Mouse (Mus musculus): ENCODE results near the gene Hspa12b.

Hspa12b gene

DNA sequence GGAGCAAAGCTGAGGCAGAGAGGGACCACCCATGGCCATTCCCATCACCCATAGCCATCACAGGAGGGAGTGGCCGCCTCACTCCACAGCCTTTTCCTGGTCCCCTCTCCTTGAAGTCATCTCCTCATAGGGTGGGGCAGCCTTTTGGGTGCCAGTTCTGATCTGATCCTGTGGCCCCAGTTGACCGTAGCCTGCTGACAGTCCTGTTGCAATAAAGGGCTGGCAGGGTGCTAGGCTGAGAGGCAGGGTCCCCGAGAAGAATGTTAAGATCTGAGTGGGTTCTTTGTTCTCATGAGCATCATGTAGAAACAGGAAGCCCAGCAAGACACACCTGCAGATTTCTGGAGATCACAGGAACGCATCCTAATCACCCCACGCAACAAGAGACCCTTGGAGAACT lies 1.1 kb downstream of the Hspa12b start:
- in situ Hi-C loops (cut with MboI, MseI) = no loop called here

DNA sequence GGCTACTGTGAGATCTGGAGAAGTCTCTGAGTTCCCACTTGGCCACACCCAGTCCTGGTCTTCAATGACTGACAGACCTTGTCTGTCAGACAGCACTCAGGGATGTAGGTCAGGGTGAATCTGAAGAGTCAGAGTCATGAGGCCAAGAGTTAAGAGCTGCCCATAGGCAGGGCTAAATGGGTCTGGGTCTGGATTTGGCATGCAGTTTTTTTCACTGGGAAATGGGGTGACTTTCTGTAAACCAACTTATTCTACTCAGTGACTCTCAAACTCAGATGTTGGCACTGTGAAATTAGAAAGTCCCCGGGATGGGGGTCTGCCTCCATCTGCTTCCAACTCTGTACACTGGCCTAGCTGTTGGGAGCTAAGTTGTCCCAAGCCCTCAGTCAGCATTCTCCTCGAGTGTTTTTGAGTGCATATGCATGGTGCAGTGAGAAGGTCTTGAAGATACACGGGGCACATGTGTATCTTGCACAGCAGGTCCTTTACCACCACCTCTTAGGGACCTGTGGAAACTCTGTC lies 1.6 kb downstream of the Hspa12b start:
- in situ Hi-C loops (cut with MboI, MseI) = no loop called here

DNA sequence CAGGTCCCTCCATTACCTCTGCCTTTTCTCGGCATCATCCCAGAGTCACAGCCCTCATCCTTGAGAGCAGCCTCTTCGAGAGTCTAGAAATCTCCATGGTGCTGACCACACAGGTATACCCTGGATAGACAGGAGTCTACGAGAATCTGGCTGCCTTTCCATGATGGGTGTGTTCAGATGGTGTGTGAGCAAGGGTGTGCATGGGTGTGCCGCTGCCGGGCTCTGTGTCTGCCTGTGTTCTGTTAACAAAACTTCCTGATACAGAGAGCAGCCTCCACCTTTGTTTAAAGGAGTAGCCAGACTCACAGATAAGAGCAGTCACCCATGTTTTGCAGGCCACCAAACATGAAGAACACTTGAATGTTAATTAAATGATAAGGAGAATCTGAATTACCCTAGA lies 2.8 kb downstream of the Hspa12b start:
- in situ Hi-C loops (cut with MboI, MseI) = no loop called here

DNA sequence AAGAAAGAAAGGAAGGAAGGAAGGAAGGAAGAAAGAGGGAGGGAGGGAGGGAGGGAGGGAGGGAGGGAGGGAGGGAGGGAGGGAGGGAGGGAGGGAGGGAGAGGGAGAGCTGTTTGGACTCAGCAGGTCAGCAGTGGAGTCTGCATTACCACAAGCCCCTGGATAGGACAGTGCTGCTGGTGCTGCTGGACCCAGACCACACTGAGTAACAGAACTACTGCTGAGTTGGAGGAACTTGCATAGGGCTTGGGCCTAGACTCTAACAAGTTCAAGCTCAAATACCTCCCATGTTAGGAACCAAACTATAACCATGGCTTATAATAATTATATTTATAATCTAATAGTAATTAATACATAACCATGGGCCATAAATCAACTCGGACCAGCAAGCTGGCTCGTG lies 3.8 kb downstream of the Hspa12b start:
- in situ Hi-C loops (cut with MboI, MseI) = no loop called here

DNA sequence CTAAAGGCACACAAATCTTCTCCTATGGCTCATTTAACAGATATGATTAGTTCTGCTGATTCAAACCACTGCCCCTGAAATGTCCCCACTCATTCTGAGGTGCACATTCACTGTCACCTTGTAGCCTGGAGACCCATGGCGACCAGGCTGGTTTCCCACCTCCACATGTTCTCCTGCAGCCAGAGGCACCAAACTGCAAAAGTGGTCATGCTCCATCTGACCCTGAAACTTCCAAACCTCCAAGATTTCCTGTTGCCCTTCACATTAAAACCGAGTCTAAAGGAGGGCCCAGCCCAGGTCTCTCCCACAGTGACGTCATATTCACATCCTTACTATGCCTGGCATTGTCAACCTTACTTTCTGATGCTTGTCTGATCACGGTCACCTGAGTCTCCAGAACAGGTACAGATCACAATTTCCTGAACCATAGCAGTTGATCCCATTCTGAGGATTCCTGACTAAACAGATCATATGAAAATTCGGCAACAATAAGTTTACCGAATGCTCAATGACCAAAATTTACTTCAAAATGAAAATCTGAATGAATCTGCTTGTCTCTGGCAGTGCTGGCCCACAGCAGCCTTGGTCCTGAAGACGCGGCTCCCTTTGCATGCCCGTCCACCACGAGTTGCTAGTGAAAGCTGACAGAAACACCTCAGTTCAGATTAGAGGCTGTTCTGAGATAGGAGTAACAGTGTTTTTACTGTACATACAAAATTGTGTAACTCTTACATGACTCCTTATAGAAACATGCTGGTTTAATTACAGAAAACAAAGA lies 5.2 kb downstream of the Hspa12b start:
- in situ Hi-C loops (cut with MboI, MseI) = no loop called here

DNA sequence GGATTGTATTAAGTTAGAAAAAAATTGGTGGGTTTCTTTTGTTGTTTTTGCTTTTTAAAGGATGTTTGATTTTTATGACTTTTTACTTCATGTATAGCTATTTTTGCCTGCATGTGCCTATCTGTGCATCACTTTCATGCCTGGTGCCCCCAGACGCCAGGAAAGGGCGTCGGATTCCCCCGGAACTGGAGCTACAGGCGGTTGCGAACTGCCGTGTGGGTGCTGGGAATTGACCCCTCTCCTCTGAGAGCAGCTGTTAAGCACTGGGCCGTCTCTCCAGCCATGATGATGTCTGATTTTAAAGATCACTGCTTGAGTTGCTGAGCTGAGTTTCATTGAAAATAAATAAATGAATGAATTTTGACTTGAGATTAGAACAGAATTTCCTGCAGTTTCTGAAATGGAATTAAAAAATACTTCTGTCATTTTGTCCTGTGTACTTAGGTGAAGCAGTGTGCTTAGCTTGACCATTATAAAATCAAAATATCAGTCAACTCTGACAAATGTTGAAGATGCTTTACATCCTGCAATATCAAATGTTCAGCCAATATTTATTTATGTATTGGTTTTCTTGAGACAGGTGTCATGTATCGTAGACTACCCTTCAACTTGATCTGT lies 6.0 kb downstream of the Hspa12b start, which contains the start of gene Gm11037:
Gene Gm11037 (plus strand): TSS at position 568 of the 618 bp plus-strand sequence.
- in situ Hi-C loops (cut with MboI, MseI) = no loop called here

DNA sequence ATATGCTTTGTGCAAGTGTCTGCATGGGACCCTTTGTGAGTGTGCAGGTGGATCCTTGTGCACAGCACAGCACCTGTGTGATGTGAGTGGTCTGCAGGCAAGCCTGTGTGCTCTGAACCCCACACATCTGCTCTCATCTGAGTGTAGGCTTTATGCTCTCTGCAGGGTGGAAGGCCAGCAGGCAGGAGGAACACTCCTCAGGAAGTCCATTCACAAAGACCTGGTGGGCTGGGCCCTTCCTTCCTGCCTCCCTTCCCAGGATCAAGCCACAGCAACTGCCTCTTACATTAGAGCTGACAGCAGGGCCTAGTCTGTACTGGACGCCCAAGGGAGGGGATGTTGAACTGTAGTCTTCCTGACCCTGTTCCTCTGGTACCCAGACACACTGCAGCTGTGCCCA lies 7.3 kb downstream of the Hspa12b start:
- in situ Hi-C loops (cut with MboI, MseI) = no loop called here

DNA sequence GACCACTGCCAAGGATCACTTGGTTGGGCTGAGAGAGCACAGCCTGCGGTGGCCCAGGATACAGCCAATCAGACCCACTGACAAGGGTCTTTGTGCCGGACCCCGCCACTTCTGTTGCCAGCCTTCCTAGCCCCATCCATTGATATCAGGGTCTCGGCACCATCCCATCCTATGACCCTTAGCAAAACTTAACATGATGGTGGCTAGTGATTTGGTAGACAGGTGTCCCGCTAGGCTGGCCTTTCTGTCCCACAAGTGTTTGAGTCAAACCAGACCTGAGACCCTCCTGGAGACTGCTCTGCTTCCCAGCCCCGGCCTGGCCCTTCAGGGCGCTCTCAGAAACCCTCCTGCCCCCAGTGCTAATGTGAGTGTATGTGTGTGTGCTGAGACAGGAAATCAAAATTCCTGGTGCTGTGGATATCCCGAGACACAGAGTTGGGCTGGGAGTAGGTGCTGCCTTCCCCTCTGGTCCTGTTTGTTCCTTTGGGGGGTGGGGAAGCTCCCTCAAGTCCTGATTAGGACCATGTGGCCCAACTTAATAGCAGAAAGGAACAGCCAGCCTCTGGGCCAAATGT lies 7.8 kb downstream of the Hspa12b start:
- in situ Hi-C loops (cut with MboI, MseI) = no loop called here

DNA sequence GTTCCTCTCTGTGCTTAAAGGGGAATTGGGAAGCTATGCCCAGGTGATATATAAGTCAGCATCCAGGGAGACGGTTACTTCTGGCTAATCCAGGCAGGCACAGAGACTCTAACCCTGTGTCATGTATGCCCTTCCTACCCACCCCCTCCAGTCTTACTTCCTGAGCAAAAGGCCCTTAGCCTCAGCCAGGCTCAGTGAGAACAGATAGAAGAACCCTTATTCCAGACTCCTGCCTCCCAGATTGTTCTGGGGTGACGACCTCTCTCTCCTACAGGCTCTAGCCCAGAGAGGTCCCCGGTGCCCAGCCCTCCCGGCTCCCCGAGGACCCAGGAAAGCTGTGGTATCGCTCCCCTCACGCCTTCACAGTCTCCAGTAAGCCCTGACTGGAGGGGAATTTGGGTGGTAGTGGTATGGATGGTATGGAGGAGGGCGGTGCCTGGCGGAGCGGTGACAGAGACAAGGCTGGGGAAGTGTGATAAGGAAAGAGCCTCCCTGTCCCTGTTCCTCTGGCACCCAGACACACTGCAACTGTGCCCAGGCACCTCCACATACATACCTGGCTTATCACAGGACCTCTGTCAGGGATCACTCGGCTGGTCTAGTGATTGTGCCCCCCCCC lies 8.6 kb downstream of the Hspa12b start:
- in situ Hi-C loops (cut with MboI, MseI) = no loop called here

DNA sequence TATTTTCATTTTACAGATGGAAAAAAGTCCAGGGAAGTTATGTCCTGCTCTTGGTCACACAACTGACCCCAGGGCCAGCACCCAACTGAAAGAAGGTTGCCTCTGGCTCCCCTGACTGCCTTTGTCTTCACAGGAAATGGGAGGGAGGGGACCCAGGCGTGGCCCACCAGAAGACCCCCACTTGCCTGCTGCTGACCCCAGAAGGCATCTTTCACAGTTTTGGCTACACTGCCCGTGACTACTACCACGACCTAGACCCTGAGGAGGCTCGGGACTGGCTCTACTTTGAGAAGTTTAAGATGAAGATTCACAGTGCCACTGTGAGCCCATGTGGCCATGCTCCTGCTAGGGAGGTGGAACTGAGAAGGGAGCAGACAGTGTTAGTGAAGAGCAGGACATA lies 11.2 kb downstream of the Hspa12b start:
- in situ Hi-C loops (cut with MboI, MseI) = no loop called here

DNA sequence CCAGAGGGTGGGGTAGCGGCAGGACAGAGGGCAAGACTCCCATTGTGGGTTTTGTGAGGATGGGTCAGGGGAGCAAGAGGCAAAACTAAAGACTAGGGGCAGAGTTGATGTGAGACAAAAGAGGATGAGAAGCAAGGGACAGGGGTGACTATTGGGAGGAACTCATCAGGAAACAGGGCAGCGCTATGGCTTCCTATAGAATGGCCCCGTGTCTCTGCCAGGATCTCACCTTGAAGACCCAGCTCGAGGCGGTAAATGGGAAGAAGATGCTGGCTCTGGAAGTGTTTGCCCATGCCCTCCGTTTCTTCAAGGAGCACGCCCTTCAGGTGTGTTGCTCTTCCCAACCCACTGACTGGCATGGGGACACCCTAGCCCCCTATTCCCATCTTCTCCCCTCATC lies 11.7 kb downstream of the Hspa12b start:
- in situ Hi-C loops (cut with MboI, MseI) = no loop called here

DNA sequence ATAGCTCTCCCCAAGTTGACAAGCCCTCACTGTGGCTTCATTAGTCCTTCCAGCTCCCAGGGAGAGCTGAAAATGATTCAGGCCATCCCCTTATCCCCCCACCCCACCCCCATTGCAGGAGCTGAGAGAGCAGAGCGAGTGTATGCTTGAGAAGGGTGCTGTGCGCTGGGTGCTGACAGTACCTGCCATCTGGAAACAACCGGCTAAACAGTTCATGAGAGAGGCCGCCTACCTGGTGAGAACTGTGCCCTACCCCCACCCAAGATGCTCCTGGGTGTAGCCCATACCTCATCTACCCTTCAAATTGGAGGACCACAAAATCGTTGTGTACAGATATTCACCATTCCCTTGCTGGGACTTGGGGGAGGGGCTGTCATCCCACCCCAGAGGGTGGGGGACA lies 12.2 kb downstream of the Hspa12b start:
- in situ Hi-C loops (cut with MboI, MseI) = no loop called here

DNA sequence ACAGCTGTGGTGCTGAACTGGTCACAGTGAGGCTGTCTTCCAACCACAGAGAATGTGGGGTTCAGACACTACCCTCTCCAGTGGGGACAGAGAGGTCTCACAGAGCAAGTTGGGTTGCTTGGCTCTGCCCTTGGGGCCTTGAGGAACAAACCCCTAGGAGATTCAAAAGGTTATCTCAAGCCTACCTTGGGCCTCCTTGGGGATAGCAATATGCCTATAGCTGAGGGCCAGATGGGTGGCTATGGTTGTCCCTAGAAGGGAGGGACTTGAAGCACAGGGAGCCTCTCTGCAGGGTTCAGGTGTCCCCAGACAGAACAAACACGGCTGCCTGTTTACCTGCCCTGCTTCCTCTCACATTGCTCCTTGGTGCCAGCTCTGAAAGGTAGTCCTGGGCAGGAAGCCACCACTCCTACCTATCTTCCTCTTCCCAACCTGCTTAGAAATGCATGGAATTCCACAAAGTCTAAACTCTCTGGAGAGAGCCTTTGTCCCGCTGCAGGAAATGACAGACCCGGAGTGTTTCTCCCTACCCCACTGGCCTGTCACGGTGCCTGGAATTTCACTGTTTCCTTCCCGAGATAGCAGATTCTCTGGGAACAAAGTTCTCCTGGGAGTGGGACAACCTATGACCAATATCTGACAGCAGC lies 12.9 kb downstream of the Hspa12b start:
- in situ Hi-C loops (cut with MboI, MseI) = no loop called here

DNA sequence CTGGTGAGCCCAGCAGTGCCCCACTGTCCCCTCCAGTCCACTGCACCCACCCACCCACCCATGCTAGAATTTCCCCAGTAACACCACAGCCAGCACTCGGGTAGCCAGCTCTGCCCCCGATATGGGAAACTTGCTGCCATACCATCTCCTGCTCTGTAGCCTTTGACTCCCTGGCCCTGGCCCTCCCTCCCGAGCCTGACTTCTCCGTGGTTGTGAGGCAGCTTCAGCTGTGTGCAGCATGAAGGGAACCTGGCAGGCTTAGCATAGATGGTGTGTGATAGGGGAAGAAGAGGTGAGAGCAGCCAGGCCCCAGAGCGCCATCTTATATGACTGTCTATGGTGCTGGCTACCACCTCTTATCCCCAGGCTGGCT lies 13.4 kb downstream of the Hspa12b start:
- in situ Hi-C loops (cut with MboI, MseI) = no loop called here

DNA sequence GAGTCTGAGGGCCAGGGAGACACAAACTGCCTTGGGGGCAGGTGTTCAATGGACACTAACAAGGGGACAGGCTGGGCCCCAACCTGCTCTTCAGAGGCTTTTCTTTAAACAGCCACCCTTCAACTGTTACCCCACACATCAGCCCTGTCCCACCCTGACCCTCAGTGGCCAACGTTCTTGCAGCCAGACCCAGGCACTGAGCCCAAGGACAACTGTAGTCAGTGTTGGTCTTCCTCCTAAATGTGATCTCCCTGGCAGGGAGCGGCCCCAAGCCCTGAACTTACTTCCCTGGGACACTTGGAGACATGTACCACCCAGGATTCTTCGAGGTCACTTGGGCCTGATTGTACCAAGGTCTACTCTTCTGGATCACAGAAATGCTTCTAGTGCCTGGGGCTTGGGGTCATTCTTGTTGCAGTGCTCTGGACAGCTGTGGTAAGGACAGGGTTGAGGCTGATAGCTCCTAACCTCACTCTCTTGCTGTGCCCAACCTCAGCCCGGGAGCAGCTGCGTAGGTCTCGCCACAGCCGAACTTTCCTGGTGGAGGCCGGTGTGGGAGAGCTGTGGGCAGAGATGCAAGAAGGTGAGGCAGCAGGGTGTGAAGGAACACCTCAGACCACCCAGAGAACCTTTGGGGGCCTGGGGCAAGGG lies 14.4 kb downstream of the Hspa12b start:
- in situ Hi-C loops (cut with MboI, MseI) = no loop called here

DNA sequence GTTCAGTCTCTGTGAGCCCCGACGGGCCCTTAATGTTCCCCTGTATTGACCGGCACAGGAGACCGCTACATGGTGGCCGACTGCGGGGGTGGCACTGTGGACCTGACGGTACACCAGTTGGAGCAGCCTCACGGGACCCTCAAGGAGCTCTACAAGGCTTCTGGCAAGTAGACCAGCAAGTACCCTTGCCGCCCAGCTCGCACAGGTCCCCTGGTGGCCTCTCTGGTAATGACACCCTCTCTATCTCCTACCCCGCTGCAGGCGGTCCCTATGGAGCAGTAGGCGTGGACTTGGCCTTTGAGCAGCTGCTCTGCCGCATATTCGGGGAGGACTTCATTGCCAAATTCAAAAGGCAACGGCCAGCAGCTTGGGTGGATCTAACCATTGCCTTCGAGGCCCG lies 15.5 kb downstream of the Hspa12b start:
- in situ Hi-C loops (cut with MboI, MseI) = no loop called here

DNA sequence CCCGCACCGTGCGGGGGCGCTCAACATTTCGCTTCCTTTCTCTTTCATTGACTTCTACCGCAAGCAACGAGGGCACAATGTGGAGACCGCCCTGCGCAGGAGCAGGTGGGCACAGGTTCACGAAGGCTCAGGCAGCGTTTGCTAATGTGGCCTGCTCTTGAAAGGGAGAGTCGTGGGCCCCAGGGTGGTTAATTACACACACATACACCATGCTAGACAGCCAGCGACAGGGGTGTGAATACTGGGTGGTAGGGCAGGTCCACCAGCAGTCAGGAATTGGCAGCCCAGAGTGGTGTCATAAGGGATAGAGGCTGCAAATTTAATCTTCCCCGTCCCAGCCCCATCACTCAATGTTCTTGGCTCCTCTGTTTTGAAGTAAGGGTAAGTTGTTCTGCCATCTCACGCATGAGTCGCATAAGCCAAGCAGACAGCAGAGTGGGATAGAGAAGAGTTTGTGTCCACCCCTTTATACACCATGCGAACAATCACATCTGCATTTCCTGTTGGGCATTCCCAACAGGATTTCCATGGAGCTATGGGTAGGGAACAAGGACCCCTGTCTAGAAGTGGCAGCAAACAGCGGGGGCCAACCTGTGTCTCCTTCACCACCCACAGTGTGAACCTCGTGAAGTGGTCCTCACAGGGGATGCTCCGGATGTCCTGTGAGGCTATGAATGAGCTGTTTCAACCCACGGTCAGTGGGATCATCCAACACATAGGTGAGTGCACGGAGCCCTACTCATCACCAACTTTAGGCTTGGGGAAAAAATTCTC lies 16.1 kb downstream of the Hspa12b start:
- in situ Hi-C loops (cut with MboI, MseI) = no loop called here

DNA sequence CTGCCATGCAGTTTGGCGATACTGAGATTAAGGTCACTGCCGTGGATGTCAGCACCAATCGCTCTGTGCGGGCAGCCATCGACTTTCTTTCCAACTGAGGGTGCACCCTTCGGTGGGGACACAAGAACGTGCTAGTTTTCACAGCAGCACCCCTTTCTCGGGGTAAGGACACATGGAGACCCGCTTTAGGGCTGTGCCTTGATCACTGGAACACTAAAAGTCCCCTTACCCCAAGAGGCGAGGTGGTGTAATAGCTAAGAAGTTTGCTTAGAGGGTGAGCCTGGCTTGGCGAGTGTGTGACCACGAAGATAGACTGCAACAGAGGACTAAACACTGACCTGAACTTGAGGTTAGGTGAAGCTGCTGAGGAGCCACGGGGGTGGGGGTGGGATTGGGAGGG lies 18.0 kb downstream of the Hspa12b start:
- in situ Hi-C loops (cut with MboI, MseI) = no loop called here

DNA sequence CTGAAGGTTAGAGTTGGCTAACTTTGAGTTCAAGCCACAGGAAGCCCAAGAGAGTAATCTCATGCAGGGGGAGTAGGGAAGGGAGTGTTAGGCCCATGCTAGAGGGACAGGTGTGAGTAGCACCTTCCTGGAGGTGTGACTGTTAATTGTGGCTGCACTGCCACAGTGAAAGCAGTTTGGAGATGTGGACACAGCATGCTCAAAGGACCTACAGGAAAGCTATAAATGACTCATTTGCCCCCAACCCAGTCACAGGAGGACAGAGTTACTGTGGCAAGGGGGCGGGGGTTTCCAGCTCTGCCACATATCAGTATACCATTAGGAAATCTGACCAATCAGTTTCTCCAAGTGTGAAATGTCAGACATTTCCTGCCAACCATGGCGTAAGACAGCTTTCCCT lies 18.5 kb downstream of the Hspa12b start:
- in situ Hi-C loops (cut with MboI, MseI) = no loop called here

DNA sequence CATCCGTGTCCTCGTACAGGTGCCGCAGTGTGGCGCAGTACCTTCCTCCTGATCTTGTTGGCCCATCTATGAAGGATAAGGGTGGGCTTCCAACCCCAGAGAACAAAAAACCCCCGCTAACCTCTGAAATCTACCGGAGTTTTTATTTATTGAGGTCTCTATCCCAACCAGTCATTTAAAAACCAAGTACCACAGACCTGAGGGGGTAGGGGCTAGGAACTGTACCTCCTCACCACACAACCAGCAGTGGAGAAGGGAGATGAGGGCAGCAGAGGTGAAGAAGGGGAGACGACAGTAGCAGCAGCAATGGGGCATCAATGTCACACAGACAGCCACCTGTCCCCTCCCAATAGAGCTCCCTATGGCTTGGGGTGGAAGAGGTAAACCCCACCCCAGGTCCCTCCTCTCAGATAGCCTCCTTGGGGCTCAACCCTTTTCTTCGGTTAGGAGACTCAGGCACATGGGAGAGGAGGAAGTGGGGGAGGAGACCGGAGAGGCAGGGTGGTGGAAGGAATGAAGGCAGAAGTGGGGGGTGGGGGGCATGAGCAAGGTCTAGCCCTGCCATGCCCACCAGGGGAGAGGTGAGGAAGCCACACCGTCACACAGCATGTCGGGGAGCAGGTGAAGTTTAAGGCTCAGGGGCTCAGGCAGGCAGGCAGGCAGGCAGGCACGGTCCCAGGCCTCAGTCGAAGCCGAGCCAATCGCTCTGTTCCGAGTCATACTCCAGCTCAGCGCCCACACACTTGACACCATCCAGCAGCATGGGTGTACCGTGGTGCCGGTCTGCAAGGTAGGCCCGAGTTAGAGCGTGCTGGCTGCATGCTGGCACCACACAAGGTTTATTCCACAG lies 19.3 kb downstream of the Hspa12b start:
- in situ Hi-C loops (cut with MboI, MseI) = no loop called here
